Mouse (Mus musculus): ENCODE results near the gene Gm5155.
"Not testable (repeated sequence)": the region's sequence is repeated elsewhere in the genome, so short reads cannot be mapped to it uniquely, and the experiment has no call there.

The Gm5155 gene

DNA sequence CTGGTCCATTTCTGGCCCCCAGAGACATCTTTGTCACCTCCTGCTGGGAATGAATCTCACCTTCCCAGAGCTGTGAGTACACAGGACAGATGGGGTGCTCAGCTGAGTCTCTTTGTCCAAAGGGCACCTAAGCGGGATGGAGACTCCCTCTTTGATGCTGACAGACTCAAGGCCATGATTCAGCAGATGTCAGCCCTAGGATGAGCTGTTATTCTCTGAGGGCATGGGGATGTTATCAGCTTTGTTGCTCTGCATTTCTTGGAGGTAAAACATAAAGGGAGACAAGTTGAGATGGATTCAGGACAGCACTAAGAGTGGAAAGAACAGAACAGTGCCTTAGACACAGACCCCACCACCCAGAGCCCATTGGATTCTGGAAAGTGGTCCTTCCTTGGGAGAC, at the start of gene Gm5155:
TSS of gene Gm5155 (plus strand) at position 301 of the 400 bp plus-strand sequence.
- ChIA-PET CTCF (no interaction called here), POLR2A (no interaction called here)

DNA sequence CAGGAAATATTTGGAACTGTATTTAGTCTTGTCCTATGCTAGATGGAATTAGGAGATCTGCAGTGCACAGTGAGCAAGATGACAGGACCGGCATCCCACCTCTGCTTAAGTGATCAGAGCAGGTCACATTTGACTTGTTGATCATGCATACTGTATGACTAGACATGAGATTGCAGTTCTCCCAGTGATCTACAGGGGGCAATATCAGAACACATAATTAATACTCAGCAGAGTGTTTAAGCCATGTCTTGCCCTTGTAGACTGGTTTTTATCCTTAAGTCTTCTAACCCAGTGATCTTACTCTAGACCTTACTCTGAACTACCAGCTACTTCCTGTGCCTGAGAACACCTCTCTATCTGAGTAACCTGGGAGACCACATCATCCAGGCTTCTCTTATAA, 791 bp upstream of the Gm5155 start:
- CTCF ChIA-PET, result no interaction called here
- POLR2A ChIA-PET, result no interaction called here

DNA sequence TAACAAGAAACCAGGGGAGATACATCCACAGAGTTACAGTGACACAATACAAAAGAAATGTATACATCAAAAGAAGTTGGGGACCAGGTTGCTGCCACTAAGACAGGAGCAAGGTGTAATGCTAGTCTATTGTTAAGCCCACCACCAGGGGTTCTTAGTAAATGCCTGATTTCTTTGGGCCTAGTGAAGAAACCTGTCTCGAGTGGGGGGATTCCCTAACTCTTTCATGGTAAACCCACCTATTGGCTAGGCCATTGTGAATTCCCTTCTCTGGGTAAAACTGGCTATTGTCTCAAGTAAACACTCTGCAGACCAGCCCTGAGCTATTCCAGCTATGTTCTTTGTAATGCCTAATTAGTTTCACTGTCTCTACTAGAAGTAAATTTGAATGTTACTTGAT, 23.8 kb downstream of the Gm5155 start:
- POLR2A ChIA-PET, result not testable (repeated sequence)
- CTCF ChIA-PET, result interaction anchor here in 1 of 4 experiments (0.6 kb wide), 1 partner anchor 246 kb away, joined by 11 read pairs; no protein-coding TSS in a partner anchor

DNA sequence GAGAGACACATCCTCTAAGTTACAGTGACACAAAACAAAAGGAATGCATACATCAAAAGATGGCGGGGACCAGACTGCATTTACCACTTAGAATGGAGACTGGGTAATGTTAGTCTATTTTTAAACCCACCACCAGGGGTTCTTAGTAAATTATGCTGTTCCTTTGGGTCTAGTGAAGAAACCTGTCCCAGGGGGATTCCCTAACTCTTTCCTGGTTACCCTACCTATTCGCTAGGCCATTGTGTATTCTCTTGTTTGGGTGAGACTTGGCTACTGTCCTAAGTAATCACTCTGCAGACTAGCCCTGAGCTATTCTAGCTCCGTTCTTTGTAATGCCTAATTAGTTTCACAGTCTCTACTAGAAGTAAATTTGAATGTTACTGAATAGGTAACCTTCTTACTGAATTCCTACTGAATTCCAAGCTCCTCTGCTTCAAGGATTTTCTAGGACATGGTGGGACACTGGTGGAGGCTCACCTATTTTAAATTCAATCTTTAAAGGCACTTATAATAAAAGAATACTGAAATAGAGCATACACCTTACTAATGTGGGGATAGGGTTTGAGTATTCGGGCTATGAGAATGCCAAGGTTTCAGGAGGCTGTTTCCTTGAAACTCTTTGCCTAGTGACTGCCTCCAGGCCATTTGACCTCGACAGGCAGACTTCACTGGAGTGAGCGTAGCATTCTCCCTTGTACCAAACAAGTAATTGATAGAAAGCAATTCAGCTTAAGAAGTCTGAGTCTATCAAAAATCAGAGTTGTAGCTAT, 31.8 kb downstream of the Gm5155 start:
- ChIA-PET CTCF (no interaction called here), POLR2A (interaction anchor here in 1 of 4 experiments (0.7 kb wide), 1 partner anchor 1806 kb away, joined by 4 read pairs; no protein-coding TSS in a partner anchor)

Measured in embryonic stem cell, embryonic (primary cell).